Mouse (Mus musculus): ENCODE data around the gene Pdlim5. TPM values are rescaled to one million over a fixed set of nuclear protein-coding genes. Genes with fewer than 3 reads are reported as not detected.
"Not testable (repeated sequence)": the region's sequence is repeated elsewhere in the genome, so short reads cannot be mapped to it uniquely, and the experiment has no call there.

Pdlim5 gene
- polyA plus RNA-seq (2015; fragmentation: Nextera tagmentation; extraction: Ambion mirVana), result 169 and 191 TPM in 2 replicates

- peak within 1 kb of the TSS; percentile 97 for H3K9ac ChIP-seq
- H3K4me3 ChIP-seq, result peak within 1 kb of the TSS; percentile 89
- H3K27ac ChIP-seq (replicated peaks), result peak within 1 kb of the TSS; percentile 97
- WGBS, result 0% methylated on average over 46 of the region's 46 CpGs
- H3K4me1 ChIP-seq, result peaks cover 32% of the 10 kb centered on the region
- no peaks in the 10 kb centered on the region for H3K27me3 ChIP-seq (replicated peaks)
- ATAC-seq (ENCODE audit: extremely low read depth, insufficient number of reproducible peaks, low FRiP score, low TSS enrichment), result peak; percentile 99
- H3K36me3 ChIP-seq, result peaks cover 10% of the 10 kb centered on the region
- H3K9me3 ChIP-seq, result no peaks in the 10 kb centered on the region
- peak within 1 kb of the TSS; percentile 68 for H3K4me2 ChIP-seq
Observed at GRCm38 (mm10) chr3:142395520-142396193, at the start of gene Pdlim5. Gene Pdlim5, minus strand, starts transcription at chr3:142395696.

- peak overlapping the region; percentile 23; the same call in 1 of the 2 replicates for H3K4me3 ChIP-seq
- peaks cover 66% of the 10 kb centered on the region for H3K4me1 ChIP-seq
- peak overlapping the region; percentile 58 for H3K4me2 ChIP-seq
- peak overlapping the region; percentile 90 for H3K27ac ChIP-seq (replicated peaks)
- WGBS, result 13% methylated on average over 4 of the region's 4 CpGs
- no peaks in the 10 kb centered on the region for H3K36me3 ChIP-seq
- no peak for ATAC-seq (ENCODE audit: extremely low read depth, insufficient number of reproducible peaks, low FRiP score, low TSS enrichment)
- 0 out of 2 replicates have a peak overlapping the region, but pooled peaks have one; percentile 52 for H3K9ac ChIP-seq
- no peaks in the 10 kb centered on the region for H3K27me3 ChIP-seq (replicated peaks)
- H3K9me3 ChIP-seq, result no peaks in the 10 kb centered on the region
Observed at GRCm38 (mm10) chr3:142443710-142444043, 48.2 kb upstream of the Pdlim5 start.

- peak overlapping the region; percentile 90 for H3K27ac ChIP-seq (replicated peaks)
- H3K9me3 ChIP-seq, result no peaks in the 10 kb centered on the region
- peak overlapping the region; percentile 23 for H3K4me3 ChIP-seq
- no peaks in the 10 kb centered on the region for H3K27me3 ChIP-seq (replicated peaks)
- no peak for ATAC-seq (ENCODE audit: extremely low read depth, insufficient number of reproducible peaks, low FRiP score, low TSS enrichment)
- 6% methylated on average over 12 of the region's 12 CpGs for WGBS
- H3K9ac ChIP-seq, result peak overlapping the region; percentile 52; the same call in 1 of the 2 replicates
- peaks cover 68% of the 10 kb centered on the region for H3K4me1 ChIP-seq
- H3K4me2 ChIP-seq, result peak overlapping the region; percentile 58
- no peaks in the 10 kb centered on the region for H3K36me3 ChIP-seq
Observed at GRCm38 (mm10) chr3:142443006-142443709, 47.7 kb upstream of the Pdlim5 start.

DNA sequence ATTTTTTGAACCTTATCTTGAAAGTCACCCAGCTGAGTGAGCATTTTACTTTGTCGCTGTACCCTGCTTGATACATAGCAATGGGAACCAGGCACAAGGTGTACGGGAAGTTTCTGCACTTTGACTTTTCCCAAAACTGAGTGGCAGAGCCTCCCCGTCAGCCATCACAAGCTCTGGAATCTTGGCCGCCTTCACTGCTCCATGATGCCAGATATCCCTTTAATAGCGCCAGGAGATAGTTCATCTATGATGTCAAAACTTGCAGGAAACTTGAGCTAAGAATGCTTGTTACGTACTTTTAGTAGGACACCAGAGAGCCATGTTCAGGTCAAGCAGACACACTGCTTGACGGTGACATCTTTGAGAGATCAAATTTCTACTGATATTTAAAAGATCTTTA, 46.7 kb upstream of the Pdlim5 start:
- ATAC-seq (ENCODE audit: extremely low read depth, insufficient number of reproducible peaks, low FRiP score, low TSS enrichment), result no peak
- H3K4me2 ChIP-seq, result peak overlapping the region; percentile 58; the same call in 1 of the 2 replicates
- H3K36me3 ChIP-seq, result no peaks in the 10 kb centered on the region
- 33% methylated on average over 7 of the region's 7 CpGs for WGBS
- no peak overlapping the region for H3K9ac ChIP-seq
- no peaks in the 10 kb centered on the region for H3K27me3 ChIP-seq (replicated peaks)
- H3K27ac ChIP-seq (replicated peaks), result peak overlapping the region; percentile 90
- H3K4me1 ChIP-seq, result peaks cover 69% of the 10 kb centered on the region
- no peak overlapping the region for H3K4me3 ChIP-seq
- no peaks in the 10 kb centered on the region for H3K9me3 ChIP-seq

GRCm38 (mm10) chr3:142441142-142441541, 45.6 kb upstream of the Pdlim5 start:
- H3K36me3 ChIP-seq, result no peaks in the 10 kb centered on the region
- ATAC-seq (ENCODE audit: extremely low read depth, insufficient number of reproducible peaks, low FRiP score, low TSS enrichment), result no peak
- peak overlapping the region; percentile 52 for H3K4me2 ChIP-seq
- H3K4me3 ChIP-seq, result no peak overlapping the region
- H3K4me1 ChIP-seq, result peaks cover 73% of the 10 kb centered on the region
- H3K27ac ChIP-seq (replicated peaks), result peak overlapping the region; percentile 90
- H3K9me3 ChIP-seq, result no peaks in the 10 kb centered on the region
- 10% methylated on average over 5 of the region's 5 CpGs for WGBS
- H3K27me3 ChIP-seq (replicated peaks), result no peaks in the 10 kb centered on the region
- no peak overlapping the region for H3K9ac ChIP-seq

DNA sequence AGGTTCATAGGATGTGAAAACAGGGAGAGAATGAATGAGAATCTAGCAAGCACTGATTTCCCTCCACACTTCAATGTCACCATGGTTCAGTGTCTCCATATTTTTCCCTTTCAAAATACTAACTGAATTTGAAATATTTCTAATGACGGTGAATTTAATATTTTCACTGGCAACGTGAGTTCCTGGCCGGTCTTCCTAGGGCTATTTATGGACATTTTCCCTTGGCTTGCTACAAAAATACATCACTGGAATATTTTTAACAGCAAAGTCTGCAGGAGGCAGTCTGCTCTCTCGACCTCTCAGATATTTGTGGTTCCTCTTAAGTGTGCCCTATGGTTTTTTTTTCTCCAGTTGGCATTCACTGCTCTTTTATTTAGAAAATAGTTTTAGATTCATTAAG, 44.7 kb upstream of the Pdlim5 start:
- Histone ChIP-seq H3K4me2 (peak overlapping the region; percentile 52), H3K27me3 (replicated peaks) (no peaks in the 10 kb centered on the region), H3K27ac (replicated peaks) (peak overlapping the region; percentile 90), H3K4me1 (peaks cover 73% of the 10 kb centered on the region), H3K9me3 (no peaks in the 10 kb centered on the region), H3K36me3 (no peaks in the 10 kb centered on the region), H3K9ac (peak overlapping the region; percentile 6), H3K4me3 (no peak overlapping the region)
- WGBS, result 9% methylated on average over 4 of the region's 4 CpGs
- no peak for ATAC-seq (ENCODE audit: extremely low read depth, insufficient number of reproducible peaks, low FRiP score, low TSS enrichment)

DNA sequence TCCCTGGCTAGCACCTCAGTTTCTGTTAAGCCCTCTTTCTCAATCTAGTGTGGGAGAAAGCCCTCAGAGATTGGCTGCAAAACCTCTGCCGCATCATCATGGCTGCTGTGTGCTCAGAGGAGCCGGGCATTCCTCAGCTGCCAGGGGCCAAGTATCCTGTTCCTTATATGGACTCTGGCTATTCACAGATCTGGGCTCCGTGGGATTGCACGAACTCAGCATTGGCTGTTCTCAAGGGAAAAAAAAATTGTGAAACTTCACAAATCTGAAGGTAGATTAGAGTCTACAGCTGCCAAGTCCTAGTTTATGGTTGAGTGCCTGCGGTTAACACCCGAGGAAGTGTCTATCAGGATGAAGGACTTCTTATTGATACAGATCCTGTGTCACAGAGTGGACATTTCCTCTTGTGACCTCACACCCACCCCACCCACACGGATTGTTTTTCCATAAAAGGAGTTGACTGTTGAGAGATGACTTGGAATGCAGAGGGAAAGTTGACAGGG, 44.1 kb upstream of the Pdlim5 start:
- no peaks in the 10 kb centered on the region for H3K27me3 ChIP-seq (replicated peaks)
- no peaks in the 10 kb centered on the region for H3K36me3 ChIP-seq
- peak; percentile 67; the same call in 1 of the 2 replicates for ATAC-seq (ENCODE audit: extremely low read depth, insufficient number of reproducible peaks, low FRiP score, low TSS enrichment)
- H3K9me3 ChIP-seq, result no peaks in the 10 kb centered on the region
- 10% methylated on average over 7 of the region's 7 CpGs for WGBS
- peak overlapping the region; percentile 90 for H3K27ac ChIP-seq (replicated peaks)
- H3K4me3 ChIP-seq, result no peak overlapping the region
- peaks cover 79% of the 10 kb centered on the region for H3K4me1 ChIP-seq
- peak overlapping the region; percentile 25; the same call in 1 of the 2 replicates for H3K9ac ChIP-seq
- H3K4me2 ChIP-seq, result peak overlapping the region; percentile 52

- peaks cover 83% of the 10 kb centered on the region for H3K4me1 ChIP-seq
- not testable (repeated sequence) for H3K36me3 ChIP-seq; ATAC-seq (ENCODE audit: extremely low read depth, insufficient number of reproducible peaks, low FRiP score, low TSS enrichment); H3K9ac ChIP-seq; H3K9me3 ChIP-seq; H3K27me3 ChIP-seq (replicated peaks); H3K4me2 ChIP-seq; H3K4me3 ChIP-seq
- H3K27ac ChIP-seq (replicated peaks), result peak overlapping the region; percentile 90
- WGBS, result 81% methylated on average over 8 of the region's 8 CpGs
Observed at GRCm38 (mm10) chr3:142438630-142439029, 43.1 kb upstream of the Pdlim5 start.

GRCm38 (mm10) chr3:142436824-142437223, 41.3 kb upstream of the Pdlim5 start:
- H3K36me3 ChIP-seq, result no peaks in the 10 kb centered on the region
- H3K27me3 ChIP-seq (replicated peaks), result no peaks in the 10 kb centered on the region
- WGBS, result 57% methylated on average over 6 of the region's 6 CpGs
- H3K4me3 ChIP-seq, result no peak overlapping the region
- no peak for ATAC-seq (ENCODE audit: extremely low read depth, insufficient number of reproducible peaks, low FRiP score, low TSS enrichment)
- peaks cover 65% of the 10 kb centered on the region for H3K4me1 ChIP-seq
- H3K9me3 ChIP-seq, result no peaks in the 10 kb centered on the region
- H3K27ac ChIP-seq (replicated peaks), result 0 out of 2 replicates have a peak overlapping the region, but pooled peaks have one; percentile 16
- no peak overlapping the region for H3K9ac ChIP-seq
- no peak overlapping the region for H3K4me2 ChIP-seq

- Histone ChIP-seq H3K9ac (no peak overlapping the region), H3K27me3 (replicated peaks) (no peaks in the 10 kb centered on the region), H3K4me3 (no peak overlapping the region), H3K36me3 (no peaks in the 10 kb centered on the region), H3K9me3 (no peaks in the 10 kb centered on the region), H3K27ac (replicated peaks) (no peak overlapping the region), H3K4me2 (no peak overlapping the region), H3K4me1 (peaks cover 62% of the 10 kb centered on the region)
- WGBS, result 75% methylated on average over 5 of the region's 5 CpGs
- ATAC-seq (ENCODE audit: extremely low read depth, insufficient number of reproducible peaks, low FRiP score, low TSS enrichment), result no peak
Observed at GRCm38 (mm10) chr3:142436212-142436611, 40.7 kb upstream of the Pdlim5 start.

DNA sequence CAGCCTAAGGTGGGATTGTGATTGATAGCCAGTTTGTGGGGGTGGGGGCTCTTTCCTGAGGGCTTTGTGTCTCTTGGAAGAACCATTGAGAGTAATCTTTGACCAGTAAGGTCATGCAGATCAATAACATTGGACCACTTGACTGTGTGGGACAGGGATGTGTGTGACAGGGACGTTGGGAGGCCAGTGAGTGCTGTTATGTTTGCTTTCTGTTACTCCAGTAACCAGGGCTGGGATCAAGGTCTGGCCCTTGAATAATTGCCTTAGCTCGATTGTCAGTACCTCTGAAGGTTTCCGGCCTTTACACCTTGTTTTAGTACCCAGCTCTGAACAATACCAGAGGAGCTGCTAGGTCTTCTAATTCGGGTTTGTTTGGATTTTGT, 39.3 kb upstream of the Pdlim5 start:
- Histone ChIP-seq H3K9ac (no peak overlapping the region), H3K4me3 (no peak overlapping the region), H3K4me1 (peaks cover 59% of the 10 kb centered on the region), H3K27me3 (replicated peaks) (no peaks in the 10 kb centered on the region), H3K4me2 (no peak overlapping the region), H3K36me3 (no peaks in the 10 kb centered on the region), H3K27ac (replicated peaks) (peak overlapping the region; percentile 70), H3K9me3 (no peaks in the 10 kb centered on the region)
- no peak for ATAC-seq (ENCODE audit: extremely low read depth, insufficient number of reproducible peaks, low FRiP score, low TSS enrichment)
- 46% methylated on average over 4 of the region's 4 CpGs for WGBS
